Comparison of ENCODE assay signal across 27 mouse cellular contexts in genomic region chr11:72348563-72348962, GRCm38 (mm10). TPM values are rescaled to one million over a fixed set of nuclear protein-coding genes. Genes with fewer than 3 reads are reported as not detected.
DNase-seq lines count a peak whose midpoint lies in the region; ATAC-seq and TF ChIP-seq lines count a peak whose summit lies in the region.
"Had no signal": no experiment of that assay in that cellular context is flagged by ENCODE, and none has a peak within 500 bp of the region (broad histone marks: within the 10 kb centered on the region; RNA-seq: fewer than 3 reads in every experiment).

No protein-coding gene starts in this region.

- H3K4me1 ChIP-seq in kidney, embryonic 15.5 days: no peaks in the 10 kb centered on the region; the same call in 1 of the 2 replicates
- peaks cover 11% of the 10 kb centered on the region for H3K4me1 ChIP-seq in lung, embryonic 16.5 days (replicated peaks; ENCODE audit: control insufficient read depth, insufficient read depth, low read length)
- H3K4me1 ChIP-seq in lung, postnatal 0 days (ENCODE audit: insufficient read depth, low read depth, low read length): peaks cover 3% of the 10 kb centered on the region; the same call in 1 of the 2 replicates
- peaks cover 7% of the 10 kb centered on the region for H3K4me1 ChIP-seq in kidney, adult 2 months (ENCODE audit: control insufficient read depth, insufficient read depth, low read length)
- H3K4me1 ChIP-seq: hindbrain, embryonic 13.5 days; midbrain, embryonic 13.5 days; neural tube, embryonic 13.5 days had no signal

- ATAC-seq in kidney, embryonic 15.5 days (replicated peaks; ENCODE audit: low FRiP score): no peak
- peak; percentile 60 for ATAC-seq in lung, embryonic 16.5 days (ENCODE audit: low read depth)
- ATAC-seq in lung, postnatal 0 days: no peak
- ATAC-seq: inflammation-experienced regulatory T-cells, adult 6 months; liver, postnatal 0 days; midbrain, embryonic 13.5 days had no signal

- no peaks in the 10 kb centered on the region for H3K9me3 ChIP-seq in kidney, embryonic 15.5 days (replicated peaks)
- no peaks in the 10 kb centered on the region for H3K9me3 ChIP-seq in lung, embryonic 16.5 days (ENCODE audit: control insufficient read depth, low read length)
- no peaks in the 10 kb centered on the region for H3K9me3 ChIP-seq in lung, postnatal 0 days (ENCODE audit: low read length)
- H3K9me3 ChIP-seq: forebrain, embryonic 10.5 days; heart, embryonic 12.5 days; hindbrain, embryonic 13.5 days; limb, embryonic 10.5 days; neural tube, embryonic 13.5 days had no signal

- H3K9ac ChIP-seq in kidney, embryonic 15.5 days: no peak overlapping the region
- H3K9ac ChIP-seq in lung, embryonic 16.5 days (ENCODE audit: low read length): no peak overlapping the region
- no peak overlapping the region for H3K9ac ChIP-seq in lung, postnatal 0 days (replicated peaks; ENCODE audit: low read depth)
- H3K9ac ChIP-seq: heart, embryonic 12.5 days; hindbrain, embryonic 13.5 days; liver, postnatal 0 days; midbrain, embryonic 13.5 days; neural tube, embryonic 13.5 days had no signal

- no peak overlapping the region for H3K27ac ChIP-seq in kidney, embryonic 15.5 days
- peak overlapping the region; percentile 70 for H3K27ac ChIP-seq in lung, embryonic 16.5 days (ENCODE audit: low read length)
- no peak overlapping the region for H3K27ac ChIP-seq in lung, postnatal 0 days (ENCODE audit: low read length)
- H3K27ac ChIP-seq in kidney, adult 2 months (ENCODE audit: insufficient read depth, low read depth, low read length): peak overlapping the region; percentile 8; the same call in 1 of the 2 replicates
- H3K27ac ChIP-seq: forebrain, embryonic 10.5 days; hindbrain, embryonic 13.5 days; limb, embryonic 10.5 days; midbrain, embryonic 13.5 days; neural tube, embryonic 13.5 days had no signal

- DNase-seq in kidney, adult 11 months: peak; percentile 48
- no peak for DNase-seq in lung, postnatal 0 days (ENCODE audit: low spot score)
- DNase-seq in kidney, adult 2 months: peak; percentile 72
- peak; percentile 43 to 66 for DNase-seq in kidney, postnatal 36 days
- no peak for DNase-seq in urinary bladder, postnatal 4 days (ENCODE audit: low spot score in 2 of 2)
- DNase-seq in gastrocnemius, adult 8-10 months (ENCODE audit: low spot score in 2 of 2): no peak
- DNase-seq: adrenal gland, adult 8-10 months; embryo, embryonic 11 days; heart, postnatal 14 days; liver, postnatal 0 days; spleen, adult 18-20 months; thymus, postnatal 36 days had no signal

- no peak for TF ChIP-seq CTCF in lung, postnatal 0 days (IDR thresholded peaks at IDR 0.05)
- TF ChIP-seq CTCF in kidney, adult 2 months (conservative IDR thresholded peaks at IDR 0.05; ENCODE audit: insufficient read depth, insufficient read length, low read depth, low read length): no peak

- no peaks in the 10 kb centered on the region for H3K27me3 ChIP-seq in kidney, embryonic 15.5 days
- H3K27me3 ChIP-seq in lung, embryonic 16.5 days (ENCODE audit: control insufficient read depth, insufficient read depth, low read depth, low read length): no peaks in the 10 kb centered on the region
- H3K27me3 ChIP-seq in lung, postnatal 0 days (replicated peaks; ENCODE audit: insufficient read depth, low read length): no peaks in the 10 kb centered on the region
- H3K27me3 ChIP-seq in kidney, adult 2 months (replicated peaks; ENCODE audit: control insufficient read depth, insufficient read depth, low read length): no peaks in the 10 kb centered on the region
- H3K27me3 ChIP-seq: heart, embryonic 12.5 days; hindbrain, embryonic 13.5 days; midbrain, embryonic 13.5 days; neural tube, embryonic 13.5 days had no signal

- no peak overlapping the region for H3K4me3 ChIP-seq in kidney, embryonic 15.5 days (replicated peaks)
- no peak overlapping the region for H3K4me3 ChIP-seq in lung, embryonic 16.5 days (ENCODE audit: low read length)
- no peak overlapping the region for H3K4me3 ChIP-seq in lung, postnatal 0 days (ENCODE audit: low read depth, low read length)
- no peak overlapping the region for H3K4me3 ChIP-seq in kidney, adult 2 months (ENCODE audit: insufficient read depth, low read depth, low read length)
- H3K4me3 ChIP-seq: forebrain, embryonic 10.5 days; heart, embryonic 12.5 days; hindbrain, embryonic 13.5 days; limb, embryonic 10.5 days; midbrain, embryonic 13.5 days; neural tube, embryonic 13.5 days had no signal

- TF ChIP-seq EP300 in lung, postnatal 0 days (IDR thresholded peaks at IDR 0.05): no peak

- 49% methylated on average over 10 of the region's 10 CpGs for WGBS in kidney, embryonic 15.5 days
- WGBS in lung, embryonic 16.5 days: 28% methylated on average over 10 of the region's 10 CpGs
- 32% methylated on average over 10 of the region's 10 CpGs for WGBS in lung, postnatal 0 days
- 21% methylated on average over 10 of the region's 10 CpGs for WGBS in kidney, adult 2 months

- H3K36me3 ChIP-seq in kidney, embryonic 15.5 days: no peaks in the 10 kb centered on the region
- H3K36me3 ChIP-seq in lung, embryonic 16.5 days (ENCODE audit: control insufficient read depth, insufficient read depth, low read length): no peaks in the 10 kb centered on the region
- no peaks in the 10 kb centered on the region for H3K36me3 ChIP-seq in lung, postnatal 0 days (ENCODE audit: insufficient read depth, low read length)
- no peaks in the 10 kb centered on the region for H3K36me3 ChIP-seq in kidney, adult 2 months (ENCODE audit: control insufficient read depth, insufficient read depth, low read length)
- H3K36me3 ChIP-seq: forebrain, embryonic 10.5 days; heart, embryonic 12.5 days; hindbrain, embryonic 13.5 days; limb, embryonic 10.5 days; midbrain, embryonic 13.5 days; neural tube, embryonic 13.5 days had no signal

- no peak overlapping the region for H3K4me2 ChIP-seq in kidney, embryonic 15.5 days
- no peak overlapping the region for H3K4me2 ChIP-seq in lung, embryonic 16.5 days (ENCODE audit: low read depth, low read length)
- no peak overlapping the region for H3K4me2 ChIP-seq in lung, postnatal 0 days (replicated peaks; ENCODE audit: low read depth, low read length)
- H3K4me2 ChIP-seq: heart, embryonic 12.5 days; hindbrain, embryonic 13.5 days; midbrain, embryonic 13.5 days; neural tube, embryonic 13.5 days had no signal

- TF ChIP-seq POLR2A in kidney, adult 2 months (IDR thresholded peaks at IDR 0.05; ENCODE audit: low read depth, low read length): no peak

RNA-seq across cellular contexts. Expression of gene Tekt1, which starts 13.7 kb away (rescaled TPM):
- polyA plus RNA-seq in kidney, embryonic 15.5 days (2015; fragmentation: Nextera tagmentation; extraction: Ambion mirVana): 5.4 and 5.6 TPM in 2 replicates
- 17.8 and 22.4 TPM in 2 replicates for polyA plus RNA-seq in lung, embryonic 16.5 days (2015; fragmentation: Nextera tagmentation; extraction: Ambion mirVana)
- polyA plus RNA-seq in lung, postnatal 0 days (2015; fragmentation: Nextera tagmentation; extraction: Ambion mirVana): 14.2 and 17.3 TPM in 2 replicates
- 0.13 TPM in 1 of 2 replicates, not detected in the other for polyA plus RNA-seq in kidney, adult 2 months (2012; rRNA removed)
- total RNA-seq in gastrocnemius, adult 8-10 months (2022): 1 to 10 TPM in 3 of 4 experiments, under 1 TPM in 1; 0.92 to 3.3 (median 2.5) TPM
- total RNA-seq: liver, adult 2 months; megakaryocyte, adult 5-6 weeks had no signal
- polyA plus RNA-seq: C2C12; inflammation-experienced regulatory T-cells, adult 6 months; large intestine, adult 2 months; liver, adult 2 months; liver, postnatal 0 days had no signal

RNA-seq across cellular contexts. Expression of gene Fbxo39, which starts 34.3 kb away (rescaled TPM):
- not detected in 2 replicates for polyA plus RNA-seq in kidney, embryonic 15.5 days (2015; fragmentation: Nextera tagmentation; extraction: Ambion mirVana)
- polyA plus RNA-seq in lung, embryonic 16.5 days (2015; fragmentation: Nextera tagmentation; extraction: Ambion mirVana): not detected in 2 replicates
- not detected in 2 replicates for polyA plus RNA-seq in lung, postnatal 0 days (2015; fragmentation: Nextera tagmentation; extraction: Ambion mirVana)
- polyA plus RNA-seq in kidney, adult 2 months (2012; rRNA removed): 0.07 and 0.11 TPM in 2 replicates
- not detected for total RNA-seq in gastrocnemius, adult 8-10 months (2022)
- total RNA-seq: adrenal gland, adult 8-10 months; granulocyte monocyte progenitor cell, adult 5-6 weeks; heart, postnatal 14 days; liver, adult 2 months had no signal
- polyA plus RNA-seq: brain, embryonic 14.5 days; C2C12; forebrain, embryonic 10.5 days; heart, embryonic 12.5 days; hindbrain, embryonic 13.5 days; inflammation-experienced regulatory T-cells, adult 6 months; large intestine, adult 2 months; limb, embryonic 10.5 days; liver, adult 2 months; liver, postnatal 0 days; midbrain, embryonic 13.5 days; neural tube, embryonic 13.5 days had no signal

RNA-seq across cellular contexts. Expression of gene Xaf1, which starts 47.1 kb away (rescaled TPM):
- 4.3 and 6.2 TPM in 2 replicates for polyA plus RNA-seq in kidney, embryonic 15.5 days (2015; fragmentation: Nextera tagmentation; extraction: Ambion mirVana)
- 7.3 and 7.4 TPM in 2 replicates for polyA plus RNA-seq in lung, embryonic 16.5 days (2015; fragmentation: Nextera tagmentation; extraction: Ambion mirVana)
- 32.3 and 39.7 TPM in 2 replicates for polyA plus RNA-seq in lung, postnatal 0 days (2015; fragmentation: Nextera tagmentation; extraction: Ambion mirVana)
- 18.7 and 23.9 TPM in 2 replicates for polyA plus RNA-seq in kidney, adult 2 months (2012; rRNA removed)
- total RNA-seq in gastrocnemius, adult 8-10 months (2022): 1 to 10 TPM; 1.4 to 3.4 (median 2.5) TPM

Comparison
In these comparisons a context has a peak if more than half of its experiments do, and no peak if none do; other contexts are left out.
1. H3K27ac ChIP-seq: peak in lung, embryonic 16.5 days (single experiment) and kidney, adult 2 months (single experiment); none in kidney, embryonic 15.5 days (single experiment) and lung, postnatal 0 days (single experiment).
2. DNase-seq: peak in kidney, adult 11 months (single experiment), kidney, adult 2 months (single experiment) and kidney, postnatal 36 days (2 of 2); none in lung, postnatal 0 days (single experiment), urinary bladder, postnatal 4 days (0 of 2) and gastrocnemius, adult 8-10 months (0 of 2).